Mouse (Mus musculus) T-helper 17 cell (primary cell): Measurements from ENCODE around the gene Triap1.

Experiments used
- in situ Hi-C, 2 experiments: fragments of 300-600 bp; cut with MboI, MseI; formaldehyde crosslinking; loops; 1 replicate in 1 of 2; 2 replicates in 1 of 2; pipeline ENCODE4 v1.15.1; 2025; ENCODE audit warnings: high pct_unique_total_duplicates in 2 of 2

Gene Triap1

GRCm38 (mm10) chr5:115391935-115392334 is 50.9 kb downstream of the Triap1 start:
- in situ Hi-C loops: no loop called here

DNA sequence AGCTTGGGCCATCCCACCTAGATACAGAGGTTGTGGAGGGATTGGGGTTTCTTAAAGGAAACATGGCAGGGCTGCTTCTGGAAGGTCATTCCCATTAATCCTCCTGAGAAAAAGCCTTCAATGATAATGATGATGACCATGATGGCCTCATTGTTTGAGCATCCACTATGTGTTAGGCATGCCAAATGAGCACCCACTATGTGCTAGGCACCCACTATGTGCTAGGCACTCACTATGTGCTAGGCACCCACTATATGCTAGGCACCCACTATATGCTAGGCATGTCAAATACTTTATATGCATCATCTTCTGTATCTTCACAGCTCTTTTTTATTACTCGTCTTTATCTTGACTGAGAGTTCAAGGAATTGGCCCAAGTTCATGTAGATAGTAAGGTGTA is 51.9 kb downstream of the Triap1 start:
- in situ Hi-C loops: no loop called here
